8 mouse cellular contexts compared by ENCODE assay signal in genomic region chr4:47251069-47251468, GRCm38 (mm10). TPM values are rescaled to one million over a fixed set of nuclear protein-coding genes. Genes with fewer than 3 reads are reported as not detected.
A peak's percentile ranks its signal among the peaks of the same experiment; 100 is the strongest.
DNase-seq lines count a peak whose midpoint lies in the region; ATAC-seq lines count a peak whose summit lies in the region.

No protein-coding gene starts in this region.

- DNase-seq in A20 (ENCODE audit: low read depth, low spot score) (peak; percentile 95), MN1 (ENCODE audit: low spot score) (peak; percentile 78)
- DNase-seq in cerebellum, adult 8-10 months, result peak; percentile 65
- DNase-seq in gastrocnemius, adult 8-10 months (ENCODE audit: low spot score in 2 of 2), result peak; percentile 60 to 71
- DNase-seq in retina, postnatal 1 day, result peak; percentile 71
- peak; percentile 87 for DNase-seq in urinary bladder, postnatal 14 days (ENCODE audit: low spot score)

- H3K4me2 ChIP-seq in kidney, embryonic 16.5 days (replicated peaks; ENCODE audit: low read depth, low read length), result no peak overlapping the region
- no peak overlapping the region for H3K4me2 ChIP-seq in liver, embryonic 12.5 days

- H3K27me3 ChIP-seq in kidney, embryonic 16.5 days (ENCODE audit: insufficient read depth, low read length), result no peaks in the 10 kb centered on the region
- H3K27me3 ChIP-seq in liver, embryonic 12.5 days (replicated peaks), result 0 out of 2 replicates have a peak, but pooled peaks cover 6% of the 10 kb centered on the region

- ATAC-seq in kidney, embryonic 16.5 days (ENCODE audit: low FRiP score, low TSS enrichment), result 0 out of 2 replicates have a peak, but pooled peaks have one; percentile 49
- peak; percentile 63 for ATAC-seq in liver, embryonic 12.5 days

- peaks cover 6% of the 10 kb centered on the region; the same call in 1 of the 2 replicates for H3K9me3 ChIP-seq in kidney, embryonic 16.5 days (ENCODE audit: low read length)
- H3K9me3 ChIP-seq in liver, embryonic 12.5 days (replicated peaks), result 0 out of 2 replicates have a peak, but pooled peaks cover 6% of the 10 kb centered on the region

- H3K36me3 ChIP-seq in kidney, embryonic 16.5 days (ENCODE audit: insufficient read depth, low read length), result no peaks in the 10 kb centered on the region; the same call in 1 of the 2 replicates
- no peaks in the 10 kb centered on the region for H3K36me3 ChIP-seq in liver, embryonic 12.5 days

- no peak overlapping the region for H3K27ac ChIP-seq in kidney, embryonic 16.5 days (ENCODE audit: low read length)
- H3K27ac ChIP-seq in liver, embryonic 12.5 days, result no peak overlapping the region

- no peaks in the 10 kb centered on the region for H3K4me1 ChIP-seq in kidney, embryonic 16.5 days (ENCODE audit: insufficient read depth, low read length)
- peaks cover 11% of the 10 kb centered on the region for H3K4me1 ChIP-seq in liver, embryonic 12.5 days

- 43% methylated on average over 5 of the region's 5 CpGs for WGBS in kidney, embryonic 16.5 days
- WGBS in liver, embryonic 12.5 days (ENCODE audit: insufficient replicate concordance), result 13% methylated on average over 5 of the region's 5 CpGs

- no peak overlapping the region for H3K9ac ChIP-seq in kidney, embryonic 16.5 days (replicated peaks; ENCODE audit: low read length)
- no peak overlapping the region for H3K9ac ChIP-seq in liver, embryonic 12.5 days

- H3K4me3 ChIP-seq in kidney, embryonic 16.5 days (ENCODE audit: low read length), result no peak overlapping the region
- no peak overlapping the region for H3K4me3 ChIP-seq in liver, embryonic 12.5 days

RNA-seq across cellular contexts. Expression of gene Col15a1, which starts 43.1 kb away (rescaled TPM):
- 10 to 100 TPM in 3 of 4 experiments, 1 to 10 TPM in 1; 9.7 to 30.8 (median 14.9) TPM for total RNA-seq in gastrocnemius, adult 8-10 months (2022)
- polyA plus RNA-seq in kidney, embryonic 16.5 days (2015; fragmentation: Nextera tagmentation; extraction: Ambion mirVana), result 26.5 and 29.1 TPM in 2 replicates
- 0.14 and 0.33 TPM in 2 replicates for polyA plus RNA-seq in liver, embryonic 12.5 days (2016; fragmentation: Nextera tagmentation; extraction: Ambion mirVana)

Comparison
In these comparisons a context has a peak if more than half of its experiments do, and no peak if none do; other contexts are left out.
1. RNA of gene Col15a1, which starts 43.1 kb away (polyA plus RNA-seq): 26.5 to 29.1 TPM in kidney, embryonic 16.5 days; 0.14 to 0.33 TPM in liver, embryonic 12.5 days; every median in the first group is over 10 times any median in the second.
2. Peak in every context shown above with its lines, with median percentiles within 50 percentile points of each other: DNase-seq.